Mouse (Mus musculus): ENCODE results near the gene Kalrn.

The Kalrn gene

DNA sequence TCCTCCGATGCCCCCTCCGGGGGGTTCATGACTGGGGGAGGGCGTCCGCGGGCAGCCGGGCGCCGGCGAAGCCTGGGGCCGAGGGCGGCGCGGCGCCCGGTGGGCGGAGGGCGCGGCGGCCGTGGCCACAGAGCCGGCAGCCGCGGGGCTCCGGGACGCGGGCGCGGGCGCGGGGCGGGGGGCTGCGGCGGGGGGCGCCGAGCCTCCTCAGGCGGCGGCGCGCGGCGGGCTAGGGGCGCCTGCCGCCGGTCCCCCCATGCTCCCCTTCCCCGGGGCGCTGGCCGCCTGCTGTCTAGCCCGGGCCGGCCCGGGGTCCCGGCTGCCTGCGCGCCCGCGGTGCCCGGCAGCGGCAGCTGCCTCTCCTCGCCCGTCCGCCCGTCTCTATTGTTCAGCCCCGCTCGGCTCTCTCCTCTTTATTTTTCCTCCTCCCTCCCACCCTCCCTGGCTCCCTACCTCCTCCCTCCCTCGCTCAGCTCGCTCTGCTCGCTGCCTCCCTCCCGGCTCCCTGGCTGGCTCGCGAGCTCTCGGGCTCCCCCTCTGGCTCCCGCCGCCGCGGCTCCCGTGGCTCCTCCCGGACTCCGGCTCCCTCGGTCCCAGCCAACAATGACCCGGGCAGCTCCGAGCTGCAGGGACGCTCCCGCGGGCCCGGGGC, at the start of gene Kalrn:
TSS of gene Kalrn (minus strand) at position 382 of the 652 bp plus-strand sequence.
- peak; percentile 82 for DNase-seq

DNA sequence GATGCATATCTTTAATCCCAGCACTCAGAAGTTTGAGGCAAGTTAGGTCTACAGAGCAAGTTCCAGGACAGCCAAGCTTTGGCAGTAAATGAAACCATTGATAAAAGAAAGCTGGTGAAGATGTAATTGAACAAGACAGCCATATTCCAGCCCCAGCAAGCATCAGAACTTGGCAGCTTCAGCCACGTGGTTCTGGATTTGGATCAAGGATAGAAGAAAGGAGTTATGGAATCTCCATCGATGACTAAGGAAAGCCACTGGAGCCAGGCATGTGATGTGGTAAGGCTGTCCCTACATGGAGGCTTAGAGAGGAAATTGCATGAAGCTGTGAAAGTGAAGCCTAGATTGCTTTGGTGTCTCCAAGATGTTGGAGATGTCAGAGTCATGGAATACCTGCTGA, 40.7 kb upstream of the Kalrn start:
- no peak for DNase-seq

DNA sequence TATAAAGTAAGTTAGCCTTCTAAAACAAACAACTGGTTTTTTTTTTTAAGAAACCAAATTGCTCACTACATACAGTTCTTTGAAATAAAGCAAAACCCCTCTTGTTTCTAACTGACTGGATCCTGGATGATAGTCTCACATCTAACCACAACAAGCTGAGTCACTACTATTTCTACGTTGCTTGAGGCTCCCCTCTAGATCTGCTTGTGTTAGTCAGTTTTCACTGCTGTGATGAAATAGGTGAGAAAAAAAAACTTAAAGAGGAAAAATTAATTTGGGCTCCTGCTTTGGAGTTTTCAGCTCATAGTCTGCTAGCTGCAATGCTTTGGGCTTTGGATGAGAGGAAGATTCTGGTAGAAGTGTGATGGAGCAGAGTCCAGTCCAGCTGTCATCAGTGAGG, 36.8 kb upstream of the Kalrn start:
- no peak for DNase-seq

DNA sequence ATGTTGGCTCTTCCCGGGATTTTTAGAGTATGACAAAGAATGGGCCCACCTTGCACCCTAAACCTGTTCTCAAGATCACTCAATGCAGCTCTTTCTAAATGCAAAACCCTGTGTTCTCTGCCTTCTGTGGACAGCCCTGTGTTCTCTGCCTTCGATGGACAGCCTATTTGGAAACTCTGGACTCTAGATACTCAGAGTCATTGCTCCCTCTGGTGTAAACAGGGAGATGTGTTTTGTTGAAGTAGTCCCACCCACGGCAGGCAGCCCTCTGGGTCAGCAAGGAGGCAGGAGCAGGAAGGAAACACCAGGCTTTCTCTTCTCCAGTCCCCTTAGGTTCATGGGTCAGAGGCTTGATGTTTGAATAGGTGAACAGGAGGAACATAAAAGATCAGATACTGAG, 32.3 kb upstream of the Kalrn start:
- no peak for DNase-seq

DNA sequence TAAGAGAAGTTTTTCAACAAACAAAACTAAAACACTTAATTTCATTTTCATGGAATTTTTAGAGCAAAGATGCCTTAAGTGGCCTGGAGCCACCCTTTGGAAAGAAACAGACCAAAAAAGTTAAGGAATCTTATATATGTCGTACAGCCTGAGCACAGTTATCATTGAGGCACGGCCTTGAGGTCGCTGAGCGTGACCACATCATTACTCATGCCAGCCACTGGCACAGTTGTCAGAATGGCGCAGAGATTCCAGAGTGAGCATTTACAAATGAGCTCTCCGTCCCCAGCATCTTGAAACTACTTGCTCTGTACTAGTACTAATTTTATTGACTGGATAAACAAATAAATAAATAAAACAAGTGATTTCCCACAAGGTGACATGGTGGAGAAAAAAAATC, 30.5 kb upstream of the Kalrn start:
- no peak for DNase-seq

DNA sequence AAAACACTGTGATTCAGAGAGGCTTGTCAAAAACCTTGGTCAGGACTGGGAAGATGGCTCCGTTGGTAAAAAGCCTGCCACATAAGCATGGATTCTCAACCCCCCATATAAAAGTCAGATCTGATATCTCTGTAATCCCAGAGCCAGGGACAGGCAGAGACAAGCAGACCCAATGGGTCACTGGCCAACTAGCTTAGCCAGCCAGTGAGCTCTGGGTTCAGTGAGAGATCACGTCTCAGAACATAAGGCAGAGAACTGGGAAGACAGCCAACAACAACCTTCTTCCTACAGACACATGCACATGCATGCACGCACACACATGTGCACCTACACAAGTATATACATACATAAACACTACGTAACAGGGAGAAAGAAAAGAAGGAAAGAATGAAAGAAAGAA, 29.7 kb upstream of the Kalrn start:
- no peak for DNase-seq

DNA sequence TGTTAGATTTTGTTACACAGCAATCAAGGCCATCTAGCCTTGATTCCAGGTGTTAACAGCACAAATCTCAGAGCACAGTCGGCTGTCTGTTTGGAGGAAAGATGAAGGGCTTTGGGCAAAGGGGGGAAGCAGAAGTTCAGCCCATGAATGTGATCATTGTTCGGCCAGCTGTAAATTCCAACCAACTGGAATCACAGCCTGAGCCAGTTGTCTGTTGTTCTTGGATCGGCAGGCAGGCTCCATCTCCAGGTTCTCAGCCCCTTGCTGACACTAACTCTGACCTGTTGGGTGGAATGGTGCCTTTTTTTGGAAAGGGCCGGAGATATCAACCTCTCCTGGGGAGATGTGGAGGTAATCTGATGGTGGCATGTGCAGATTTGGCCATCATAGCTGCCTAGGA, 28.6 kb upstream of the Kalrn start:
- DNase-seq: no peak

DNA sequence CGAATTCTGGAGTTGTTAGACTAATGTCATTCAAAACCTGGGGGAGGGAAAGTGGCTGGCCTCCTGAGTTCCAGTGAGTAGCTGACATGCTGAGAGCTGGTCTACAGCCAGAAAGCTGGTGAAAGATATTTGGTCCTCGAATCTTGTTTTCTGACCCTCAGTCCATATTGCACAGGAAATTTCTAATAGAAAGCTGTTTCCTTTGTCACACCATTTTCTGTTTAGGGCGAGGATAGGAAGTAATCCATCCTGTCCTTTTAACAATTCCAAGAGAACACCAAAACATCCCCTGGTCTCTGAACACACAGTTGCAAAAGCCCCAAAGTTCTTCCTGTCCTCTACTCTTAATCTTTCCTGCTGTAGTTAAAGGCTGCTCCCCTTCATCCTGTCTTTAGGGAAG, 22.0 kb upstream of the Kalrn start:
- no peak for DNase-seq

DNA sequence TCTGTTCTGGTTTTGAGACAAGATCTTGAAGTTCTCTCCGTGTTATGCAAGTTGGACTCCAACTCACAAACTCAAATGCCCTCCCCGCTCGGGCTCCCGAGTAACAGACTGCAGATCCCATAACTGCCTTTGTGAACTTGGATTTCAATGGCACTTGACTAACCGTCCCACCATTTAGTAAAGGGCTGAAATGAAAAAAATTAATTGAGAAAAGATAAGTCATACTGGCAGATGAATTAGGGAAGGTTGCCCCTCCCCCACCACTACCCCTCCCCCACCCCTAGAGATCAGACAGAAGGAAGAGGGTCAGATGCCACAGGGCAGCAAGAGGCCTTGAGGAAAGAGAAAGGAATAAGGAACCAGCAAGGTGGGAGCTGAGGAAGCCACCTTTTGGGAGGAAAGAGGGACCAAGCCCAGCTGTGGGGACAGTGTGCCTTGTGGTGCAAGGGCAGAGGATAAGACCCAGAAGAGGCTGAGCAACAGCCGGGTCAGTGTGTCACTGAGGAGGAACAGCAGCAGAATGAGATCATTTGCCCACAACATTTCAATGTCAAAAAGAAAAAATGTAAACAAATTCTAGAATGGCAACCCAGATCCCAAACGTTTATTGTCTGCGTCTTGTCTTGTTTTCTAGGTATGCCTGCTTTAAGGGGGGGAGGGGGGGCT, 21.4 kb upstream of the Kalrn start:
- DNase-seq: no peak

DNA sequence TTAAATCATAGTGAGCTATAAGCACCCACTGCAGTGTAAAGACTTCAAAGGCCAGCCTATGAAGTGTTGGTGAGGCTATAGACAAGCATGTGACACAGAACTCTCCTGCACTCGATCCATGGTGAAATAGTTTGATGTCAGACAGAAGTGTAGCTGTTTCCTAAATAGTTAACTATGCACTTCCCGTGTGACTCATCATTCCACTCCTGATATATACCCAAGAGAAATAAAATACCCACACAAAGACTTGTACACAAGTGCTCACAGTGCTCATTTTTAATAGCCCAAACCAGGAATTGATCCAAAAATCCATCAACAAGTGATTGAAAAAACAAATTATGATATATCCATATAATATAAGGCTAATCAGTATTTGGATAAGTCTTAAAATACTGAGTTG, 19.4 kb upstream of the Kalrn start:
- DNase-seq: no peak

DNA sequence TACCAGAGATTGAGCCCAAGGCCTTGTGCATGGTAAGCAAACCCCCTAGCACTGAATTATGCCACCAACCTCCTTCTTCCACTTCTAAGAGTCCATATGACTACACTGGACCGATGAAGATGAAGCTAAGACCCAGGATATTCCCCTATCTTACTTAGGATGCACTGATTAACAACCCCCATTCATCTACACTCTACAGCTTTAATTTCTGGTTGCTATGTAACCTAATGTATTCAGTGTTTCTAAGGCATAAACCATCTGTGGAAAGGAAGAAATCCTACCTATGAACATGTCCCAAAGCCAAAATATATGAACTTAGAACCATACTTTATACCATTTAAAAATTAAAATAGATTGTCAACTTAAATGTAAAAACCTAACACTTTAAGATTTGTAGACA, 18.6 kb upstream of the Kalrn start:
- no peak for DNase-seq

DNA sequence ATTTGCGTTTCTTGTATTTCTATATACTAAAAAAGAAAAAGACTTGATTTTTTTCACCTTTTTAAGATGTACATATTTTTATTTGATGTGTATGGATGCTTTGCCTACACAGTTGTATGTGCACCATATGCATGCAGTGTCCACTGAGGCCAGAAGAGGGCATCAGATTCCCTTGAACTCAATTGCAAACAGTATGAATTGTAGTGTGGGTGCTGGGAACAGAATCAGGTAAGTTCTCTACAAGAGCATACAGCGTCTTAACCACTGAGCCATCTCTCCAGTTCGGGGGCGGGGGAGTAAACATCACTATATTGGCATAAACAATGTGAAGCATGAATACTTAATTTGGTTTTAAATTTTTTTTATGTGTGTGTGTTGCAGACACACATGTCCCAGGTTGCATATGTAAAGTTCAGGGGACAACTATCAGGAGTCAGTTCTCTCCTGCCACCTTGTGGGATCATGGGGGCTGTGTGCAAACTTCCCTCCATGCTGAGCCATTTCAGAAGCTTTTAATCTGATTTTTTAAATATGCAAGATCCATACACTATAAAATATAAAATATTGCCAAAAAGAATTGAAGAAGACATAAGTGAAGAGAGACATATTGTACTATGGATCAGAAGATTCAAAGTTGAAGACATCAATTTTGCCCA, 6.5 kb upstream of the Kalrn start:
- no peak for DNase-seq

DNA sequence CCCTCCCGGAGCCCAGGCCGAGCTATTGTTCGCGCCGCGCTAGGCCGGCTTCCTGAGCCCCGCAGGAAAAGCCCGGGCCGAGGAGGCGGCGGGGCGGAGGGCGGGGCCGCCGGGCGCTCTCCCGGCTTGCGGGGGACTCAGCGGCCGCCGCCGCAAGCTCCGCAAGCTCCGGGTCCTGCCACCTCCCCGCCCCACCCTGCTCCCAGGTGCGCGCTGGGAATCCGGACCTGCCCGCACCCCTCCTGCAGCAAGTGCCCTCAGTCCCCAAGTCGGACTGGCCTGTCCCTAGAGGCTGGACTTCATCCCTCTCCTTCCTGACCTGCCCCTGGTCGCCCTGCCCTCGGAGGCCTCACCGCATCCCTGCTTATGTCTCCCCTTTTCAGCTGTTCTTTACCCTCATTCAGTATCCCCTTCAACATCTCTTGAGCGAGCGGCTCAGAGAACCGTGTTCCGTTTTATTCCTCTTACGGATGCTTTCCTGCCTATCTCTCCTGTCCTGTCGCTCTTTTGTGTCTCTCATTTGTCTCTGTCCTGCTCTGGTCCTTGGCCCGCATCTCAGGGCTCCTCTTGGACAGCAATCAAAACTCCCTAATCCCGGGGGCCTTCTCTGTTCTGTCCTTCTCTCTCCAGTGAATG, 642 bp upstream of the Kalrn start:
- peak; percentile 21 for DNase-seq

DNA sequence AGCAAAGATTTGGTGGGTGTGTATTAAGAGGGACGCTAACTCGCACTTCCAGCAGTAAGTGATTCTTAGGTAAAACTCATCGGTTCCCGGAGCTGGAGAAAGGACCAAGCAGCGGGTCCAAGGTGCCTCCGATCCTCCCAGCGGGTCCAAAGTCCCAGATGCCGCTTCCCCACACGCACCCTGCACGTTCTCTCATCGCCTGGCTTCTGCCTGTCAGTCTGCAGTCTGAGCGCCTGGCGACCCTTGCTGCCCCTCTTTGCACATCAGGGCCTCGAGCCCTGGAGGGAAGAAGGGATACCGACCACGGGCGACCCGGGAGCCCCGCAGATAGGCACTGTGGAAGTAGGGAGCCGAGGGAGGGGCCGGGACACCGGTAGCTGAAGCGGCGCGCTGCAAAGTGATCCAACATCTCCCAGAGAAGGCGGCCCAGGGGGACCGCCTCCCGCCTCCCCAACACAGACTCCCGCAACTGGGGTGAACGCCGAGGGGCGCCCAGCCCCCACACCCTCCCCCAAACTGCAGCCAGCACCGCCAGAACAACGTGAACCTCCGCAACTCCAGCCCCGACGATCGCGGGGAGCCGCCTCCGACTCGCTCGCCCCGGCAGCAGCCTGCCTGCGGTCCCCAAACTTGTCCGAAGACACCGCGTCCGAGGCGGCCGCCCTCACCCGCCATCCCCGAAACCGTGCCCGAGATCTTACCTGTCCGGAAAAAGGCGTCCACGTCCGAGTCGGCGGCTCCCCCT, 754 bp downstream of the Kalrn start:
- peak; percentile 16 for DNase-seq

DNA sequence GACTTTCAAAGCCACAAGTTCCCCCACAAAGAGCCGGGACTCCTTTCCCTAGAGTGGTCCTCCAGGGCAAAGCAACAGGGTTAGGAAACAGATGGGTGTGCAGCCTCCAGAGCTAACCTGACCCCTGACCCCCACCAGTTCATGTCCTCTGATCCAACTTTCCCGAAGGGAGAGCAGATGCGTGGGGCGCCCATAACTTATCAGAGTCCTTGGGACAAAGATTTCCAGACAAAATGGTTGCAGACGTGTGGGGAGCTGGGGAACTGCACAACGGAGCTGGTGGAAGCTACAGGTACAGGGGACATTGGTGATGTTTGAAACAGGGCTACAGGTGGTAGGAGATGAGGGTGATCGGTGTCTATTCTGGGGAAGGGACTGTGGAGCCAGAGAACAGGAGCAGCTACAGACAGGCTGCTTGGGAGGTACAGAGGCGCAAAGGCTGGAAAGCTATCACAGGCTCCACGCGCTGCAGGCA, 1.4 kb downstream of the Kalrn start:
- no peak for DNase-seq

DNA sequence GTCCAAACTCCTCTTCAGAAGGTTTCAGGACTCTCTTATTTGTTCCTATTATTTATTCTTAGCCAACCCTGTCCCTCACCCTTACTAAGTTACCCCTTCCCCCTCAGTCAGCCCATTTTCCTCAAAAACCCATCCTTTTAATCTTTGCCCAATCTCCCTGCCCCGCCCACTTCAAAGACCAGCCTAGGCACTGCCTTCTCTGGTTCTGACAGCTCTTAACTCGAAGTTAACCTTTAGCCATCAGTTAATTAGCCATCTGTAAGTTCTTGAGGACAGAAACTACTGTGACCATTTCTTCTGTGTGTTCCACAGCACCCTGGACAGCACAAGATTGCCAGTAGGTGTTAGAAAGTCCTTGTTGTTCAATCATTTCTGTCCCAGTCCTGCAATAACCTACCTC, 3.4 kb downstream of the Kalrn start:
- DNase-seq: no peak

DNA sequence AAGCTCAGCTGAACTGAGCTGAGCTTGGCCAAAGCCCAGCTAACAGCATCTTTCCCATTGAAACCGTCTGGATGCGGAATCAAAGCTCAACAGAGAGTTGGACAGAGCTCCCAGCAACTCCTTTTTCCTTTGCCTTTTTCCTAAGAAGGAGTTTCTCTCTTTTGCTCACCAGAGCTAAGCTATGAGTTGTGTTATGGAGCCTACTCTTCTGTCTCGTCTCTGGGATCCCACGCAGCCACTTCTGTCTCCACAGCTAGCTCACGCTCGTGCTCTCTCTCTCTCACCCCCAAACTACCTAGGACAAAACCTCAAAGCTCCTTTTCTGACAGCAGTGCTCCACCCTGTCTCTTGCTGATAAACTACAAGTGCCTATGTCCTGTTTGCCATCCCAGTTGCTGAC, 4.5 kb downstream of the Kalrn start:
- no peak for DNase-seq

DNA sequence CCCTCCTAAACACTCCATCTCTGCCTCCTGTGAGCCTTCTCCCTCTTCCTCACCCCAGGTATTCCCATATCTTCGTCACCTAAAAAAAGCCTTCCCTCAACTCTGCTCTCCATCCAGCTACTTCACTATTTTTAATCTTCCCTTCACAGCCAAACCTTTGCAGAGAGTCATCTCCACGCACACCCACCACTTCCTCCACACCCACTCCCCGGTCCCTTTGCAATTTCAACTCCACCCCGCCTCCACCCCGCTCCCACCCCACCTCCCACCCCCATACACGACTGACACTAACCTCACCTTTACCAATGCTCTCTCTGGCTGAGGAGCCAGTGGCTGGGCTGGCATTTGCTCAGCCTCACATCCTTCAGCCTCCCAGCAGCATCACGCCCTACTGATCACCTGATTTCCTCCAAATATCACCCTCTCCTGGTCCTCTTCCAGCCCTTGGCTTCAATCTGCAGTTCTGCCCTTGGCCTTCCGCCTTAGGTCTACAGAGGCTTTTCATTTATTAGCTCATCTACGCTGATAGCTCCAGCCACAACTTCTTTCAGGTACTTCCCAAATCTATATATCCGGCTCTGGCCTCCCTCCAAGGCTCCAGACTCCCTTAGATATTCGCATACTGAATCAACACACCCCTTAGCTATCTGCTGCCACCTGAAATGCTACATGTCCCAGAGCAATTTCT, 9.6 kb downstream of the Kalrn start:
- no peak for DNase-seq

DNA sequence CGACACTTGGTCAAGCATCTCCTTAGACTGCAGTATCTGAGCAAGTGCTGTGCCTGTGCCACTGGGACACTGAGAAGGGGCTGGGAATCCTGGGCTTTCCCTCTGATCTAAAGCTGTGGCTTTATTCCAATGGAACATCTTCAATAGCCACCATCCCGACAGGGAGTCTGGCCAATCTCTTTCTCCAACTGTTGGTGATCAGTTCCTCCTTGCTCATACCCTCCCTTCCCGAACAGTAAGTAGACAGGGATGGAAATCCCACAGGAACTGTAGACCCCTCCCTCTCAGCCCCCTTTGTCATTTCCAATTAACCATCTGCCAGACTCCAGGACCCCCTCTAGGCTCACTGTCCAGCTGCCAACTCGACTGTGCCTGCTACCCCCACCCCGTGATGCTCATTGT, 11.6 kb downstream of the Kalrn start:
- DNase-seq: no peak

DNA sequence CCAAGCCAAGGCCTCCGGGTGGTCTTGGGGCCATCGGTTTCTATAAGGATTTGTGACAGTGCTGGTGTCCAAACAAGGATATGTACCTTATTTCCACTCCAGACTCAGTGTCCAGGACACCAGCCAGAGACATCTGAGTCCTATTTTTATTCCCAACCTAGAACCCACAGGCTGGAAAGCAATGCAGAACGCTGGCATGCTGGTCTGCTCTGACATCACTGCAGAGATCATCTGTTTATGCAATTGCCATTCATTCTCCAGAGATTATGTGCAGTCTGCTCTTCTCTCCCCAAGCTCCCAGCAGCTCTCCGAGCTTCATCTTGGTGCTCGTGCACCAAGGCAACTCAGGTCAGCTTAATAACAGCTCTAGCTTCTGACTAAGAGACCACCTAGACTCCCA, 12.5 kb downstream of the Kalrn start:
- peak; percentile 62 for DNase-seq

DNA sequence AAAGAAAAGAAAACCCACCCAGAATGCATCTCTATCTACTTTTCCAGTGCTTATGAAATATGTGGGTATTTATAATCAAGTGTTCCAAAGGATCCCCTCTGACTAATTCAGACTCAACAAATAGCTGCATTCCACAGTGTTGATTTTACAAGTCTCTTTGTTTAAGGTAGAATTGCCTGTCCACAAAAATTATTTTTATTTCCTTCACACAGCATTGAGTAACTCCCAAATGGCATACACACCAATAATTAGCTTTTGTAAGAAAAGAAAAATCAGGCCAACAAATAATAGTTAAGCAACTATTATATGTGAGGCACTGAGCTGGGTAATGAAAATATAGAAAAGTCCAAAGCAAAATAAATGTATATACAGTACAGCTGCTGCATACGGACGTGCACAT, 12.9 kb downstream of the Kalrn start:
- no peak for DNase-seq

DNA sequence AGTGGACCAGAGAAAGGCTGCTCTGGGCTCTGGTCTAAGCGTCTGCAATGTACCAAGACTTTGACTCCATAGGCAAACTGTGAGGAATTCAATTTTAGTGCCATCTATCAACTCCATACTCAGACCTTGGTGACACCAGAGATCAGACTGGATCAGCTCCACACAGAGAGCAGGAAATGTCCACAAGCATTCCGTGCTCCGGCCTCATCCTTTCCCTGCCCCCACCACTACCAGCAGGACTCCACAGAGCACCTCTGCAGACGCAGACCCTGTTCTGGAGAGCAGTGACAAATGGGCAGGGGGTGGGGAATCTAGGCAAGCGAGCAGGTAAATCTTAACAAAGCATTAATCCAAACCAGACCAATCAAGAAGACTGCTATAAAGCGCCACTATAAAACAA, 15.4 kb downstream of the Kalrn start:
- DNase-seq: no peak

DNA sequence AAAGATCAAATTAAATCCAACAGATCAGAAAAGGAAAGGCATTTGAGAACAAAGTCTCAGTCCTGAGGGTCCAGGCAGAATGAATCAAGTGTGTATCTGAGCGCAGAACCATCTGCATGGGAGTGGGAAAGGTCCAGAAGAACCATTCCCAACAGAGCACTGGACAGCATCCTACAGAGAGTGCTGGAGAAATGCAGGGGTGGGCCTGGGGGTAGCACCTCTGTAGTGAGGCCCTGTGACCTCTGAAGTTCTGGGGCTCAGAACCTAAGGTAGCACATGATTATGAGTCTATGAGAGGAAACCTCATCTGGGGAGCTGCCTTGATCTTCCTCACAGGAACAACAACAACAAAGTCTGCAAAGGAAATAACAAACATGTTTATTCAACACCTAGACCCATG, 20.6 kb downstream of the Kalrn start:
- no peak for DNase-seq
